Mouse (Mus musculus) intestine, embryonic 15.5 days (tissue): ENCODE measurements around the gene Psmd8. TPM values are rescaled to one million over a fixed set of nuclear protein-coding genes. Genes with fewer than 3 reads are reported as not detected.

ENCODE experiments used
- polyA plus RNA-seq: library from polyadenylated mRNA; unstranded; fragments of >200 nt; fragmentation: Nextera tagmentation; extraction: Ambion mirVana; gene quantifications from 2 replicates; pipeline ENCODE4 v1.2.1, GENCODE M21; 2015

Gene Psmd8
- polyA plus RNA-seq, 1 experiment from 2014 or later: 249 TPM

Other genes with a start within 250 kb of the Psmd8 start
- gene Actn4, start 218.4 kb downstream of the Psmd8 start, polyA plus RNA-seq: 340 and 361 TPM in 2 replicates
- 359 and 375 TPM in 2 replicates for gene Eif3k, start 198.8 kb downstream of the Psmd8 start, polyA plus RNA-seq
- gene Map4k1, start 198.7 kb downstream of the Psmd8 start, polyA plus RNA-seq: 6.3 and 7.7 TPM in 2 replicates
- 0.67 and 1.00 TPM in 2 replicates for gene Ryr1, start 55.5 kb downstream of the Psmd8 start, polyA plus RNA-seq
- gene Rasgrp4, start 45.9 kb downstream of the Psmd8 start, polyA plus RNA-seq: 0.44 and 0.62 TPM in 2 replicates
- 48.7 and 49.3 TPM in 2 replicates for gene Fam98c, start 24.5 kb downstream of the Psmd8 start, polyA plus RNA-seq
- 0.49 and 0.76 TPM in 2 replicates for gene Ggn, start 10.5 kb downstream of the Psmd8 start, polyA plus RNA-seq
- gene Spred3, start 10.3 kb downstream of the Psmd8 start, polyA plus RNA-seq: 1.4 and 2.0 TPM in 2 replicates
- 0.81 and 0.99 TPM in 2 replicates for gene Catsperg1, start 33.3 kb upstream of the Psmd8 start, polyA plus RNA-seq
- gene Kcnk6, start 51.8 kb upstream of the Psmd8 start, polyA plus RNA-seq: 1.9 and 2.2 TPM in 2 replicates
- gene Yif1b, start 57.6 kb upstream of the Psmd8 start, polyA plus RNA-seq: 77.7 and 86.6 TPM in 2 replicates
- 178 and 182 TPM in 2 replicates for gene 2200002D01Rik, start 67.8 kb upstream of the Psmd8 start, polyA plus RNA-seq
- 633 and 716 TPM in 2 replicates for gene Spint2, start 101.2 kb upstream of the Psmd8 start, polyA plus RNA-seq
- gene Ppp1r14a, start 108.6 kb upstream of the Psmd8 start, polyA plus RNA-seq: 44.3 and 50.7 TPM in 2 replicates
- gene Dpf1, start 123.2 kb upstream of the Psmd8 start, polyA plus RNA-seq: 6.7 and 6.8 TPM in 2 replicates